ENCODE assay signal across 7 mouse cellular contexts in the genomic region with DNA sequence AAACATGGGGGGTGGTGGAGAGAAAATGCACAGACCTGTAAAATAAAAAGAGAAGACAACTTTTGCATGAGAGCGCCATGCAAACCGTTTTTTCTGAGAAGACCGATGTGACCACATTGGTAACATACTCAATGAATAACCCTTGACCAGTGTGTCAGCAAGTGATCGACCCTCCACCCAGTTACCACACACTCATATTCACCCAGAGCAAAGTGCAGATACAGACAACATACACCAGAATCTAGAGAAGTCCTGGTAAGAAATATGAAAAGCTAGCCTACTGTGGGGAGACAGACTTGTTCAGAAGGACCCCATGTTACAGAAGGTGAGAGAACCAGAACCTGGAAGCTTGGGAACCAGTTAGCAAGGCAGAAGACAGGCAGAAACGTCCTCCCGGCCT. TPM values are rescaled to one million over a fixed set of nuclear protein-coding genes. Genes with fewer than 3 reads are reported as not detected.
DNase-seq lines count a peak whose midpoint lies in the region; ATAC-seq and TF ChIP-seq lines count a peak whose summit lies in the region.

No protein-coding gene starts in this region.

- TF ChIP-seq CTCF in lung, embryonic 14.5 days (IDR thresholded peaks at IDR 0.05; ENCODE audit: low read depth) = no peak
- TF ChIP-seq CTCF in stomach, postnatal 0 days (IDR thresholded peaks at IDR 0.05; ENCODE audit: low read depth) = no peak

- no peaks in the 10 kb centered on the region for H3K9me3 ChIP-seq in lung, embryonic 14.5 days (ENCODE audit: low read depth, low read length)
- no peaks in the 10 kb centered on the region for H3K9me3 ChIP-seq in forebrain, embryonic 16.5 days (ENCODE audit: control insufficient read depth, low read length)
- no peaks in the 10 kb centered on the region for H3K9me3 ChIP-seq in limb, embryonic 13.5 days
- no peaks in the 10 kb centered on the region for H3K9me3 ChIP-seq in stomach, postnatal 0 days (ENCODE audit: control insufficient read depth, low read length)

- ATAC-seq in lung, embryonic 14.5 days (ENCODE audit: insufficient read depth) = peak; percentile 2; the same call in 1 of the 2 replicates
- no peak for ATAC-seq in forebrain, embryonic 16.5 days
- peak; percentile 1; the same call in 1 of the 2 replicates for ATAC-seq in limb, embryonic 13.5 days (ENCODE audit: low FRiP score, low read depth)
- no peak for ATAC-seq in stomach, postnatal 0 days (ENCODE audit: low FRiP score, low TSS enrichment)
- ATAC-seq in CD4-positive, CD25-positive, alpha-beta regulatory T cell, adult 4 months = no peak

- no peaks in the 10 kb centered on the region for H3K4me1 ChIP-seq in lung, embryonic 14.5 days (ENCODE audit: insufficient read depth)
- H3K4me1 ChIP-seq in forebrain, embryonic 16.5 days (replicated peaks; ENCODE audit: control insufficient read depth, insufficient read depth, low read length) = peaks cover 16% of the 10 kb centered on the region
- peaks cover 21% of the 10 kb centered on the region for H3K4me1 ChIP-seq in limb, embryonic 13.5 days
- H3K4me1 ChIP-seq in stomach, postnatal 0 days (replicated peaks; ENCODE audit: control insufficient read depth, insufficient read depth) = no peaks in the 10 kb centered on the region

- WGBS in lung, embryonic 14.5 days = 45% methylated on average over 6 of the region's 6 CpGs
- 56% methylated on average over 6 of the region's 6 CpGs for WGBS in forebrain, embryonic 16.5 days
- WGBS in limb, embryonic 13.5 days = 52% methylated on average over 6 of the region's 6 CpGs
- WGBS in stomach, postnatal 0 days = 45% methylated on average over 6 of the region's 6 CpGs

- peak overlapping the region; percentile 65 for H3K4me2 ChIP-seq in lung, embryonic 14.5 days
- H3K4me2 ChIP-seq in forebrain, embryonic 16.5 days (ENCODE audit: low read length) = peak overlapping the region; percentile 62
- H3K4me2 ChIP-seq in limb, embryonic 13.5 days (replicated peaks) = peak overlapping the region; percentile 80
- H3K4me2 ChIP-seq in stomach, postnatal 0 days (replicated peaks; ENCODE audit: low read depth) = peak overlapping the region; percentile 56

- TF ChIP-seq EP300 in stomach, postnatal 0 days (optimal IDR thresholded peaks at IDR 0.05) = no peak

- no peaks in the 10 kb centered on the region for H3K27me3 ChIP-seq in lung, embryonic 14.5 days (ENCODE audit: insufficient read depth, low read length)
- H3K27me3 ChIP-seq in forebrain, embryonic 16.5 days (replicated peaks; ENCODE audit: control insufficient read depth, insufficient read depth, low read length) = 0 out of 2 replicates have a peak, but pooled peaks cover 2% of the 10 kb centered on the region
- peaks cover 12% of the 10 kb centered on the region for H3K27me3 ChIP-seq in limb, embryonic 13.5 days
- H3K27me3 ChIP-seq in stomach, postnatal 0 days (ENCODE audit: control insufficient read depth, insufficient read depth, low read length) = no peaks in the 10 kb centered on the region

- DNase-seq in lung, embryonic 14.5 days = no peak
- no peak for DNase-seq in lung, postnatal 4 days
- DNase-seq in stomach, postnatal 0 days (ENCODE audit: low spot score) = no peak
- DNase-seq in thymus, postnatal 0 days (ENCODE audit: low spot score) = no peak

- no peak overlapping the region for H3K9ac ChIP-seq in lung, embryonic 14.5 days
- H3K9ac ChIP-seq in forebrain, embryonic 16.5 days (replicated peaks; ENCODE audit: low read depth, low read length) = no peak overlapping the region
- H3K9ac ChIP-seq in limb, embryonic 13.5 days = peak overlapping the region; percentile 43; the same call in 1 of the 2 replicates
- no peak overlapping the region for H3K9ac ChIP-seq in stomach, postnatal 0 days (ENCODE audit: low read length)

- peak overlapping the region; percentile 55; the same call in 1 of the 2 replicates for H3K4me3 ChIP-seq in lung, embryonic 14.5 days (ENCODE audit: low read depth, low read length)
- H3K4me3 ChIP-seq in forebrain, embryonic 16.5 days (replicated peaks; ENCODE audit: low read length) = peak overlapping the region; percentile 93
- peak overlapping the region; percentile 68 for H3K4me3 ChIP-seq in limb, embryonic 13.5 days
- H3K4me3 ChIP-seq in stomach, postnatal 0 days (ENCODE audit: low read depth, low read length) = no peak overlapping the region

- H3K36me3 ChIP-seq in lung, embryonic 14.5 days (ENCODE audit: insufficient read depth) = no peaks in the 10 kb centered on the region
- H3K36me3 ChIP-seq in forebrain, embryonic 16.5 days (ENCODE audit: control insufficient read depth, insufficient read depth) = no peaks in the 10 kb centered on the region
- H3K36me3 ChIP-seq in limb, embryonic 13.5 days = 0 out of 2 replicates have a peak, but pooled peaks cover under 1% of the 10 kb centered on the region
- no peaks in the 10 kb centered on the region for H3K36me3 ChIP-seq in stomach, postnatal 0 days (ENCODE audit: control insufficient read depth, insufficient read depth, low read length)

- H3K27ac ChIP-seq in lung, embryonic 14.5 days (ENCODE audit: low read depth) = no peak overlapping the region
- H3K27ac ChIP-seq in forebrain, embryonic 16.5 days (ENCODE audit: low read length) = no peak overlapping the region
- H3K27ac ChIP-seq in limb, embryonic 13.5 days = no peak overlapping the region
- no peak overlapping the region for H3K27ac ChIP-seq in stomach, postnatal 0 days (replicated peaks)

RNA-seq across cellular contexts. Expression of gene Cacng7, which starts 1.6 kb away (rescaled TPM):
- polyA plus RNA-seq in lung, embryonic 14.5 days (2014; fragmentation: Nextera tagmentation; extraction: Ambion mirVana) = 1.2 and 1.5 TPM in 2 replicates
- 2.8 and 4.3 TPM in 2 replicates for polyA plus RNA-seq in forebrain, embryonic 16.5 days (2015; fragmentation: Nextera tagmentation; extraction: Ambion mirVana)
- polyA plus RNA-seq in limb, embryonic 13.5 days (2015; fragmentation: Nextera tagmentation; extraction: Ambion mirVana) = 3.8 and 4.1 TPM in 2 replicates
- polyA plus RNA-seq in stomach, postnatal 0 days (2015; fragmentation: Nextera tagmentation; extraction: Ambion mirVana) = 0.69 and 0.79 TPM in 2 replicates
- not detected for polyA plus RNA-seq in CD4-positive, CD25-positive, alpha-beta regulatory T cell, adult 4 months (2017; shearing (Covaris generic))
- polyA plus RNA-seq in thymus, postnatal 0 days (2015; fragmentation: Nextera tagmentation; extraction: Ambion mirVana) = 0.09 and 0.27 TPM in 2 replicates

RNA-seq across cellular contexts. Expression of gene Prkcg, which starts 42.2 kb away (rescaled TPM):
- polyA plus RNA-seq in lung, embryonic 14.5 days (2014; fragmentation: Nextera tagmentation; extraction: Ambion mirVana) = 0.14 and 0.25 TPM in 2 replicates
- polyA plus RNA-seq in forebrain, embryonic 16.5 days (2015; fragmentation: Nextera tagmentation; extraction: Ambion mirVana) = 2.7 and 3.5 TPM in 2 replicates
- polyA plus RNA-seq in limb, embryonic 13.5 days (2015; fragmentation: Nextera tagmentation; extraction: Ambion mirVana) = 0.15 and 0.23 TPM in 2 replicates
- polyA plus RNA-seq in stomach, postnatal 0 days (2015; fragmentation: Nextera tagmentation; extraction: Ambion mirVana) = 0.13 and 0.24 TPM in 2 replicates
- polyA plus RNA-seq in CD4-positive, CD25-positive, alpha-beta regulatory T cell, adult 4 months (2017; shearing (Covaris generic)) = not detected
- 0.59 TPM in 1 of 2 replicates, not detected in the other for polyA plus RNA-seq in thymus, postnatal 0 days (2015; fragmentation: Nextera tagmentation; extraction: Ambion mirVana)

RNA-seq across cellular contexts. Expression of gene Myadm, which starts 42.3 kb away (rescaled TPM):
- polyA plus RNA-seq in lung, embryonic 14.5 days (2014; fragmentation: Nextera tagmentation; extraction: Ambion mirVana) = 138 and 147 TPM in 2 replicates
- polyA plus RNA-seq in forebrain, embryonic 16.5 days (2015; fragmentation: Nextera tagmentation; extraction: Ambion mirVana) = 24.3 and 25.4 TPM in 2 replicates
- 63.6 and 67.8 TPM in 2 replicates for polyA plus RNA-seq in limb, embryonic 13.5 days (2015; fragmentation: Nextera tagmentation; extraction: Ambion mirVana)
- 94.0 and 97.7 TPM in 2 replicates for polyA plus RNA-seq in stomach, postnatal 0 days (2015; fragmentation: Nextera tagmentation; extraction: Ambion mirVana)
- polyA plus RNA-seq in CD4-positive, CD25-positive, alpha-beta regulatory T cell, adult 4 months (2017; shearing (Covaris generic)) = 1 to 10 TPM; 7.5 to 7.8 TPM
- 11.6 and 12.1 TPM in 2 replicates for polyA plus RNA-seq in thymus, postnatal 0 days (2015; fragmentation: Nextera tagmentation; extraction: Ambion mirVana)

RNA-seq across cellular contexts. Expression of gene Cacng8, which starts 59.3 kb away (rescaled TPM):
- 2.9 and 4.8 TPM in 2 replicates for polyA plus RNA-seq in lung, embryonic 14.5 days (2014; fragmentation: Nextera tagmentation; extraction: Ambion mirVana)
- polyA plus RNA-seq in forebrain, embryonic 16.5 days (2015; fragmentation: Nextera tagmentation; extraction: Ambion mirVana) = 12.9 and 16.4 TPM in 2 replicates
- polyA plus RNA-seq in limb, embryonic 13.5 days (2015; fragmentation: Nextera tagmentation; extraction: Ambion mirVana) = 6.5 and 6.8 TPM in 2 replicates
- 0.29 and 0.35 TPM in 2 replicates for polyA plus RNA-seq in stomach, postnatal 0 days (2015; fragmentation: Nextera tagmentation; extraction: Ambion mirVana)
- not detected for polyA plus RNA-seq in CD4-positive, CD25-positive, alpha-beta regulatory T cell, adult 4 months (2017; shearing (Covaris generic))
- polyA plus RNA-seq in thymus, postnatal 0 days (2015; fragmentation: Nextera tagmentation; extraction: Ambion mirVana) = 0.35 and 0.73 TPM in 2 replicates

Comparison
In these comparisons a context has a peak if more than half of its experiments do, and no peak if none do; other contexts are left out.
1. ATAC-seq: peak in lung, embryonic 14.5 days (single experiment) and limb, embryonic 13.5 days (single experiment); none in forebrain, embryonic 16.5 days (single experiment), stomach, postnatal 0 days (single experiment) and CD4-positive, CD25-positive, alpha-beta regulatory T cell, adult 4 months (single experiment).
2. Peak in every context shown above with its lines, with median percentiles within 50 percentile points of each other: H3K4me2 ChIP-seq.